In genomic region chr2:12799153-12799925, GRCm38 (mm10) we compare ENCODE assay signal across 24 mouse cellular contexts.
A peak's percentile ranks its signal among the peaks of the same experiment; 100 is the strongest.
DNase-seq lines count a peak whose midpoint lies in the region; ATAC-seq and TF ChIP-seq lines count a peak whose summit lies in the region.
"Had no signal": no experiment of that assay in that cellular context is flagged by ENCODE, and none has a peak within 500 bp of the region (broad histone marks: within the 10 kb centered on the region; RNA-seq: fewer than 3 reads in every experiment).

No protein-coding gene starts in this region.

- H3K9ac ChIP-seq in forebrain, embryonic 14.5 days (ENCODE audit: low read length) = no peak overlapping the region
- no peak overlapping the region for H3K9ac ChIP-seq in forebrain, embryonic 11.5 days (ENCODE audit: low read length)
- H3K9ac ChIP-seq in kidney, embryonic 16.5 days (replicated peaks; ENCODE audit: low read length) = no peak overlapping the region
- H3K9ac ChIP-seq: heart, embryonic 13.5 days; hindbrain, embryonic 12.5 days; limb, embryonic 15.5 days; liver, embryonic 15.5 days; stomach, embryonic 15.5 days had no signal

- H3K9me3 ChIP-seq in forebrain, embryonic 14.5 days (replicated peaks; ENCODE audit: control insufficient read depth, low read length) = no peaks in the 10 kb centered on the region
- no peaks in the 10 kb centered on the region for H3K9me3 ChIP-seq in forebrain, embryonic 11.5 days (ENCODE audit: control insufficient read depth, low read length)
- no peaks in the 10 kb centered on the region for H3K9me3 ChIP-seq in kidney, embryonic 16.5 days (ENCODE audit: low read length)
- H3K9me3 ChIP-seq: embryonic facial prominence, embryonic 10.5 days; heart, embryonic 13.5 days; hindbrain, embryonic 12.5 days; limb, embryonic 15.5 days; liver, embryonic 15.5 days; stomach, embryonic 15.5 days had no signal

- no peak overlapping the region for H3K27ac ChIP-seq in forebrain, embryonic 14.5 days (ENCODE audit: low read depth, low read length)
- H3K27ac ChIP-seq in forebrain, embryonic 11.5 days (ENCODE audit: low read depth, low read length) = no peak overlapping the region
- peak overlapping the region; percentile 84 for H3K27ac ChIP-seq in layer of hippocampus, adult 2 months
- H3K27ac ChIP-seq in kidney, embryonic 16.5 days (ENCODE audit: low read length) = no peak overlapping the region
- H3K27ac ChIP-seq: embryonic facial prominence, embryonic 10.5 days; heart, adult 2 months; heart, embryonic 13.5 days; hindbrain, embryonic 12.5 days; kidney, postnatal 0 days; limb, embryonic 15.5 days; liver, embryonic 15.5 days; macrophage; stomach, embryonic 15.5 days had no signal

- no peak overlapping the region for H3K4me2 ChIP-seq in forebrain, embryonic 14.5 days (ENCODE audit: low read length)
- H3K4me2 ChIP-seq in forebrain, embryonic 11.5 days (ENCODE audit: low read depth, low read length, severe bottlenecking) = no peak overlapping the region
- H3K4me2 ChIP-seq in kidney, embryonic 16.5 days (replicated peaks; ENCODE audit: low read depth, low read length) = no peak overlapping the region
- H3K4me2 ChIP-seq: heart, embryonic 13.5 days; hindbrain, embryonic 12.5 days; limb, embryonic 15.5 days; liver, embryonic 15.5 days; stomach, embryonic 15.5 days had no signal

- no peak for ATAC-seq in forebrain, embryonic 14.5 days
- ATAC-seq in forebrain, embryonic 11.5 days (replicated peaks; ENCODE audit: low FRiP score) = no peak
- ATAC-seq in kidney, embryonic 16.5 days (ENCODE audit: low FRiP score, low TSS enrichment) = no peak

- DNase-seq in forebrain, embryonic 14.5 days (ENCODE audit: low spot score) = peak; percentile 36
- no peak for DNase-seq in forebrain, embryonic 11.5 days (ENCODE audit: low spot score)
- DNase-seq in right cerebral cortex, adult 18-20 months = peak; percentile 33
- no peak for DNase-seq in right cerebral cortex, postnatal 14 days
- DNase-seq in layer of hippocampus, adult 2 months (ENCODE audit: low spot score in 2 of 2) = peak; percentile 63 to 76
- peak; percentile 65 for DNase-seq in telencephalon, adult 2 months (ENCODE audit: low read depth, low spot score)
- DNase-seq in thymus, postnatal 0 days (ENCODE audit: low spot score) = no peak
- DNase-seq: adrenal gland, postnatal 25 days; cerebellum, adult 11-12 months; gastrocnemius, postnatal 36 days; heart, adult 2 months; heart, postnatal 14 days; kidney, adult 18-20 months; thymus, adult 18-20 months; thymus, postnatal 4 days had no signal

- 72% methylated on average over 4 of the region's 4 CpGs for WGBS in forebrain, embryonic 14.5 days
- 93% methylated on average over 4 of the region's 4 CpGs for WGBS in forebrain, embryonic 11.5 days
- 94% methylated on average over 4 of the region's 4 CpGs for WGBS in kidney, embryonic 16.5 days

- no peak for TF ChIP-seq CTCF in layer of hippocampus, adult 2 months (conservative IDR thresholded peaks at IDR 0.05)

- H3K36me3 ChIP-seq in forebrain, embryonic 14.5 days (ENCODE audit: control insufficient read depth, insufficient read depth, low read length) = no peaks in the 10 kb centered on the region
- no peaks in the 10 kb centered on the region for H3K36me3 ChIP-seq in forebrain, embryonic 11.5 days (ENCODE audit: control insufficient read depth, insufficient read depth, low read length)
- no peaks in the 10 kb centered on the region for H3K36me3 ChIP-seq in kidney, embryonic 16.5 days (ENCODE audit: insufficient read depth, low read length)
- H3K36me3 ChIP-seq: embryonic facial prominence, embryonic 10.5 days; heart, embryonic 13.5 days; hindbrain, embryonic 12.5 days; limb, embryonic 15.5 days; liver, embryonic 15.5 days; stomach, embryonic 15.5 days had no signal

- H3K4me1 ChIP-seq in forebrain, embryonic 14.5 days (ENCODE audit: control insufficient read depth, insufficient read depth, low read length) = 0 out of 2 replicates have a peak, but pooled peaks cover 4% of the 10 kb centered on the region
- H3K4me1 ChIP-seq in forebrain, embryonic 11.5 days (replicated peaks; ENCODE audit: control insufficient read depth, insufficient read depth, low read length) = no peaks in the 10 kb centered on the region
- H3K4me1 ChIP-seq in kidney, embryonic 16.5 days (ENCODE audit: insufficient read depth, low read length) = no peaks in the 10 kb centered on the region
- H3K4me1 ChIP-seq: embryonic facial prominence, embryonic 10.5 days; heart, embryonic 13.5 days; hindbrain, embryonic 12.5 days; limb, embryonic 15.5 days; liver, embryonic 15.5 days; stomach, embryonic 15.5 days had no signal

- H3K27me3 ChIP-seq in forebrain, embryonic 14.5 days (replicated peaks; ENCODE audit: control insufficient read depth, insufficient read depth, low read length) = no peaks in the 10 kb centered on the region
- no peaks in the 10 kb centered on the region for H3K27me3 ChIP-seq in forebrain, embryonic 11.5 days (ENCODE audit: control insufficient read depth, insufficient read depth, low read length)
- H3K27me3 ChIP-seq in kidney, embryonic 16.5 days (ENCODE audit: insufficient read depth, low read length) = no peaks in the 10 kb centered on the region
- H3K27me3 ChIP-seq: heart, embryonic 13.5 days; hindbrain, embryonic 12.5 days; limb, embryonic 15.5 days; liver, embryonic 15.5 days; stomach, embryonic 15.5 days had no signal

- H3K4me3 ChIP-seq in forebrain, embryonic 14.5 days (ENCODE audit: low read depth, low read length) = no peak overlapping the region
- H3K4me3 ChIP-seq in forebrain, embryonic 11.5 days (ENCODE audit: low read depth, low read length) = no peak overlapping the region
- no peak overlapping the region for H3K4me3 ChIP-seq in layer of hippocampus, adult 2 months
- H3K4me3 ChIP-seq in kidney, embryonic 16.5 days (ENCODE audit: low read length) = no peak overlapping the region
- H3K4me3 ChIP-seq: embryonic facial prominence, embryonic 10.5 days; heart, adult 2 months; heart, embryonic 13.5 days; hindbrain, embryonic 12.5 days; limb, embryonic 15.5 days; liver, embryonic 15.5 days; stomach, embryonic 15.5 days had no signal

Comparison
In these comparisons a context has a peak if more than half of its experiments do, and no peak if none do; other contexts are left out.
1. DNase-seq: peak in forebrain, embryonic 14.5 days (single experiment), right cerebral cortex, adult 18-20 months (single experiment), layer of hippocampus, adult 2 months (2 of 2) and telencephalon, adult 2 months (single experiment); none in forebrain, embryonic 11.5 days (single experiment), right cerebral cortex, postnatal 14 days (single experiment) and thymus, postnatal 0 days (single experiment).